Mouse (Mus musculus) lung, embryonic 16.5 days (tissue): ENCODE data around the gene Stoml2. TPM values are rescaled to one million over a fixed set of nuclear protein-coding genes. Genes with fewer than 3 reads are reported as not detected.

Source experiments
- ATAC-seq: fragments of 200-750 bp; cut with Nextera tagmentation; 2 replicates; pipeline ENCODE4 v1.8.0; 2017; ENCODE audit warnings: low read depth, mild to moderate bottlenecking, moderate library complexity
- H3K27ac ChIP-seq: fragments of 300-500 bp; sonication (generic); 2 replicates; pipeline ENCODE4 v1.5.1; 2014; ENCODE audit warnings: mild to moderate bottlenecking, control low read depth, low read length
- H3K27me3 ChIP-seq: fragments of 300-500 bp; sonication (generic); 2 replicates; pipeline ENCODE4 v1.6.1; 2014; ENCODE audit warnings: low read depth, low read length, mixed read lengths; ENCODE audit not compliant: control insufficient read depth, insufficient read depth
- H3K36me3 ChIP-seq: fragments of 300-500 bp; sonication (generic); 2 replicates; pipeline ENCODE4 v1.6.1; 2014; ENCODE audit warnings: low read length; ENCODE audit not compliant: control insufficient read depth, insufficient read depth
- H3K4me1 ChIP-seq: fragments of 300-500 bp; sonication (generic); replicated peaks from 2 replicates; pipeline ENCODE4 v1.6.1; 2014; ENCODE audit warnings: low read length, mixed read lengths; ENCODE audit not compliant: control insufficient read depth, insufficient read depth
- H3K4me2 ChIP-seq: fragments of 300-500 bp; sonication (generic); 2 replicates; pipeline ENCODE4 v1.6.1; 2014; ENCODE audit warnings: low read depth, low read length, control low read depth
- H3K4me3 ChIP-seq: fragments of 300-500 bp; sonication (generic); 2 replicates; pipeline ENCODE4 v1.5.1; 2014; ENCODE audit warnings: mild to moderate bottlenecking, low read length, control low read depth
- H3K9ac ChIP-seq: fragments of 300-500 bp; sonication (generic); 2 replicates; pipeline ENCODE4 v1.6.1; 2014; ENCODE audit warnings: low read length, control low read depth
- H3K9me3 ChIP-seq: fragments of 300-500 bp; sonication (generic); 2 replicates; pipeline ENCODE4 v1.6.1; 2016; ENCODE audit warnings: low read length; ENCODE audit not compliant: control insufficient read depth
- WGBS: fragments of 180-500 bp; shearing (Covaris S2); extraction: QIAGEN DNeasy Blood & Tissue Kit; methylation state at CpG from one replicate; pipeline ENCODE4 v1.1.7; 2014; 5-methylcytosine and 5-hydroxymethylcytosine counted together
- polyA plus RNA-seq: library from polyadenylated mRNA; unstranded; fragments of >200 nt; fragmentation: Nextera tagmentation; extraction: Ambion mirVana; gene quantifications from 2 replicates; pipeline ENCODE4 v1.2.1, GENCODE M21; 2015

The Stoml2 gene
- polyA plus RNA-seq, 1 experiment from 2014 or later, result 286 TPM

- 63% methylated on average over 9 of the region's 9 CpGs for WGBS
- Histone ChIP-seq H3K4me3 (peak overlapping the region; percentile 86), H3K9me3 (no peaks in the 10 kb centered on the region), H3K4me2 (peak overlapping the region; percentile 92), H3K4me1 (peaks cover 15% of the 10 kb centered on the region), H3K27me3 (no peaks in the 10 kb centered on the region), H3K9ac (peak overlapping the region; percentile 96), H3K36me3 (peaks cover 33% of the 10 kb centered on the region), H3K27ac (peak overlapping the region; percentile 89)
- no peak for ATAC-seq
Observed at GRCm38 (mm10) chr4:43030352-43030751, 1.2 kb downstream of the Stoml2 start.

GRCm38 (mm10) chr4:43029749-43030148, 1.8 kb downstream of the Stoml2 start:
- H3K4me3 ChIP-seq, result no peak overlapping the region
- no peak overlapping the region; the same call in 1 of the 2 replicates for H3K4me2 ChIP-seq
- peaks cover 18% of the 10 kb centered on the region for H3K4me1 ChIP-seq
- no peaks in the 10 kb centered on the region for H3K9me3 ChIP-seq
- H3K27ac ChIP-seq, result no peak overlapping the region
- peaks cover 33% of the 10 kb centered on the region for H3K36me3 ChIP-seq
- no peaks in the 10 kb centered on the region for H3K27me3 ChIP-seq
- WGBS, result 89% methylated on average over 9 of the region's 9 CpGs
- no peak for ATAC-seq
- H3K9ac ChIP-seq, result peak overlapping the region; percentile 24; the same call in 1 of the 2 replicates

GRCm38 (mm10) chr4:43029121-43029520, 2.4 kb downstream of the Stoml2 start:
- Histone ChIP-seq H3K4me2 (no peak overlapping the region), H3K9me3 (no peaks in the 10 kb centered on the region), H3K27me3 (no peaks in the 10 kb centered on the region), H3K36me3 (peaks cover 30% of the 10 kb centered on the region), H3K4me1 (peaks cover 22% of the 10 kb centered on the region), H3K4me3 (no peak overlapping the region), H3K27ac (no peak overlapping the region), H3K9ac (no peak overlapping the region)
- 89% methylated on average over 7 of the region's 7 CpGs for WGBS
- no peak for ATAC-seq

GRCm38 (mm10) chr4:43025084-43025960, 6.2 kb downstream of the Stoml2 start, which contains the start of gene Pigo:
TSS of gene Pigo (minus strand) at chr4:43025819.
- Histone ChIP-seq H3K4me2 (peak within 1 kb of the TSS; percentile 86), H3K36me3 (peaks cover 42% of the 10 kb centered on the region), H3K27ac (peak within 1 kb of the TSS; percentile 97), H3K27me3 (no peaks in the 10 kb centered on the region), H3K4me3 (peak within 1 kb of the TSS; percentile 79), H3K4me1 (peaks cover 12% of the 10 kb centered on the region), H3K9me3 (no peaks in the 10 kb centered on the region), H3K9ac (peak within 1 kb of the TSS; percentile 72)
- WGBS, result 6% methylated on average over 42 of the region's 42 CpGs
- ATAC-seq, result peak; percentile 94

GRCm38 (mm10) chr4:43024673-43025072, 6.8 kb downstream of the Stoml2 start:
- ATAC-seq, result no peak

GRCm38 (mm10) chr4:43021341-43021740, 10.2 kb downstream of the Stoml2 start:
- 74% methylated on average over 17 of the region's 17 CpGs for WGBS
- H3K27me3 ChIP-seq, result no peaks in the 10 kb centered on the region
- peaks cover 34% of the 10 kb centered on the region for H3K36me3 ChIP-seq
- H3K4me3 ChIP-seq, result no peak overlapping the region
- no peak overlapping the region for H3K27ac ChIP-seq
- H3K4me2 ChIP-seq, result no peak overlapping the region
- H3K9me3 ChIP-seq, result no peaks in the 10 kb centered on the region
- ATAC-seq, result no peak
- no peak overlapping the region for H3K9ac ChIP-seq
- H3K4me1 ChIP-seq, result peaks cover 7% of the 10 kb centered on the region

More at GRCm38 (mm10) chr4:43024673-43025072, 6.8 kb downstream of the Stoml2 start:
- H3K36me3 ChIP-seq, result peaks cover 42% of the 10 kb centered on the region
- H3K4me1 ChIP-seq, result peaks cover 7% of the 10 kb centered on the region
- 72% methylated on average over 14 of the region's 14 CpGs for WGBS
- no peaks in the 10 kb centered on the region for H3K27me3 ChIP-seq
- H3K4me2 ChIP-seq, result peak overlapping the region; percentile 86
- H3K9ac ChIP-seq, result peak overlapping the region; percentile 72
- no peak overlapping the region for H3K27ac ChIP-seq
- no peaks in the 10 kb centered on the region for H3K9me3 ChIP-seq
- H3K4me3 ChIP-seq, result peak overlapping the region; percentile 79

GRCm38 (mm10) chr4:43020876-43021275, 10.6 kb downstream of the Stoml2 start:
- ATAC-seq, result no peak
- Histone ChIP-seq H3K9me3 (no peaks in the 10 kb centered on the region), H3K4me3 (no peak overlapping the region), H3K27ac (no peak overlapping the region), H3K27me3 (no peaks in the 10 kb centered on the region), H3K9ac (no peak overlapping the region), H3K4me2 (no peak overlapping the region), H3K36me3 (peaks cover 34% of the 10 kb centered on the region), H3K4me1 (peaks cover 7% of the 10 kb centered on the region)
- 88% methylated on average over 16 of the region's 16 CpGs for WGBS

- 91% methylated on average over 23 of the region's 23 CpGs for WGBS
- H3K4me2 ChIP-seq, result no peak overlapping the region
- H3K9ac ChIP-seq, result no peak overlapping the region
- H3K36me3 ChIP-seq, result peaks cover 34% of the 10 kb centered on the region
- H3K9me3 ChIP-seq, result no peaks in the 10 kb centered on the region
- no peak overlapping the region for H3K4me3 ChIP-seq
- no peaks in the 10 kb centered on the region for H3K27me3 ChIP-seq
- peaks cover 5% of the 10 kb centered on the region for H3K4me1 ChIP-seq
- no peak for ATAC-seq
- no peak overlapping the region for H3K27ac ChIP-seq
Observed at GRCm38 (mm10) chr4:43019641-43020465, 11.7 kb downstream of the Stoml2 start.

GRCm38 (mm10) chr4:43019176-43019575, 12.3 kb downstream of the Stoml2 start:
- H3K9me3 ChIP-seq, result no peaks in the 10 kb centered on the region
- no peaks in the 10 kb centered on the region for H3K4me1 ChIP-seq
- H3K27me3 ChIP-seq, result no peaks in the 10 kb centered on the region
- no peak overlapping the region for H3K27ac ChIP-seq
- H3K9ac ChIP-seq, result no peak overlapping the region
- 88% methylated on average over 10 of the region's 10 CpGs for WGBS
- no peak overlapping the region for H3K4me3 ChIP-seq
- no peak for ATAC-seq
- H3K36me3 ChIP-seq, result peaks cover 34% of the 10 kb centered on the region
- H3K4me2 ChIP-seq, result no peak overlapping the region
